Mouse (Mus musculus): ENCODE measurements at regions not wholly inside any gene's neighbourhood (a gene's known extent, or its start where the extent isn't known, plus 50 kb on each side); places are given as distances from the start of the nearest gene placed in this dataset.

DNA sequence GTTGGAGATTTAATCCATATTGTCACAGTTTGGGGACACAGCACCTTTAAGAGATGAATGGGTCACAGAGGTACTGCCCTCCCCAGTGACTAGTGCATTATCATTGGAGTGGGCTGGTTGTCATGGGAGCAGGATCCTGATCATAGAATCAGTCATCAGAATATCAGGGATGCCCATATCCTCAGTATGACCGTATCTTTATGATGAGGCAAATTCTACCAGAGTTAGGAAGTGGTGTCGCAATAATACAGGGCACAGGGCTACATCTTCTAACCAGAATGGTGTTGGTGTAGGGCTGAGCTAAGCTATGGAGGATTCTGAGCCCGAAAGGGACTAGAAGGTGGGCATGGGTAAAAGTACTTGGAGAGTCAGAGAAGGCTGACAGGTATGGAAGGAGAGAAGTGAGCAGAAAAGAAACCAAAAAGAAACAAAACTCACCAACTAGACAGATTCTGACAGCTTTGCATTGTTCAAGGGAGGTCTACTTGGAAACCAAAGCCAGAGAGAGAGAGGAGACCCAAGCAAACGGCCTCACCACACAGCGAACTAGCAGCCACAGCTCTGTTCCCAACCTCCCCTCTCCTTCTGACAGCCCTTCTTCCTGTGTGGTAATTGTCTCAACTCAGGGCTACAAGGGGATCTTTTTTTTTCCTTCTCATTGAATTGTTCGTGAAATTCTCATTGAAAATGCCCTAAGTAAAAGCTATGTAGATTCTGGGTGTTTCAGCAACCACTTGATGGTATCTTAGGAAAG is 129.2 kb downstream of the Lrrc30 start:
- no peak for DNase-seq (ENCODE audit: low spot score in 2 of 2)

DNA sequence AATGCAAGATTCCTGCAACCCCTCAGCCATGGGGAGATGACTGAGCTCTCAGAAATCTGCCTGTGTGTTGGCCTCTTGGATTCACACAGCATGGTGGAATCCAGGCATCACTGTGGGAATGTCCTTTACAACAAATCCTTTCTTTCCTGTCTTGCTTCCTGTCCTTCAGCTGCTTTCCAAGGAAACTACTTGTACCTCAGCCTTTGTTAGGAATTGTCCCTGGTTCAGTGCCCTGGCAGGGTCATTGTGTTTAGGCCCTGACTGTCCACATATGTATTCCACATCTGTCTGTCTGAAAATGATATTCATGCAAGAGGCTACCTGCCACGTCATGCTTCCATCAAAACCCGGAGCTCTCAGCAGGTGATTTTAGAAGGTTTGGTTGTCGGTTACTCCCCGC is 129.9 kb downstream of the Lrrc30 start:
- no peak for DNase-seq (ENCODE audit: low spot score in 2 of 2)

DNA sequence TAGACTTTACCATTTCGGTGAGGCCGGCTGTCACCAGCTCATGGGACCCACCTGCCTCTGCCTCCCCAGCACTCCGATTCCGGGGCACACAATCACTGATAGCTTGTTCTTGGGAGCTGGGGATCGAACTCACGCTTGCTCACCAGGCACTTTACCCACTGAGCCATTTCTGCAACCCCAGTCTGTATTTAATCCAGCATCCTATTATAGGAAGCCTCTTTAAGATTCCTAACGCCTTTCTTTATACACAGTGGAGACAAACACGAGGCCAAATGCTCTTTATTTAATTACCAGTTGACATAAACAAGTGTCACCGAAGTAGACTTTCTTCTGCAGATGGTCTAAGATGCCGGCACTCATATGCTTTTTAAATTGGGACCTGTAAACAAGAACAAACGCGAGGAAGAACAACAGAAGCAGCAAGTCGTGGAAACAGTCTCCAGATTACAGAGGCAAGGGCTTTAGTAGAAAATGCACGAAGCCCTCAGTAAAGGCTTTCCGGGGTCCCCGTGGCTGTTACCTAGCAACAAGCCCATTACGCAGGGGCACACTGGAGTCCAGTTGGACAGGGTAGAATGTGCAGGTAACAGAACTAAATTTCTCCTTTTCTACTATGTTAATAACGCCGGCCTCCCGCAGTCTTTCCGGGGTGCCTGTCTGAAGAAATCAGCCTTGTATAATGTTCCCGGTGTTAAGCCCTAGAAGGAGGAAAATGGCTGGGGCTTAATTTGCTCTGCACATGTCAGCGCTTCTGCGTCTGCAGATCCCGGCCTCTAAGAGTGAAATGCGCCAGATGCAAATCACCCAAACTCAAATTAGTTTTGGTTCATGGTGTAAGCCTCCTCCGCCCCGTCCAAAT is 132.5 kb downstream of the Lrrc30 start:
- DNase-seq (ENCODE audit: low spot score in 2 of 2): no peak

DNA sequence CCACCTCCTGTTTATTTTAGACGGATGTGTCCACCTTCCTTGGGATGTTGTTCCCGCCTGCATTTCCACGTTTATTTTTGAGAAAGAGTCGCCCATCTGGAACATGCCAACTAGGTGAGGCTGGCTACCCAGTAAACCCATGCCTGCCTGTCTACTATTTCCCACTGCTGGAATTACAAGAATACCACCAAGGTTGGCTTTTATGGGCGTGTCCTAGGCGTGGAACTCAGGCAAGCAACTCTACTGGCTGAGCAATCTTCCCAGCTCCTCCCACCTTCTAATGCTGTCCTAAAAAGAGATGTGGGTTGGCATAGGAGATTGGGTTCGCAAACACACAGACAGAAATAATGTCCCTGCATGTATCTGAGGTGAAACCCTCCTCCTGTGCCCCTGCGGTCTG is 135.1 kb downstream of the Lrrc30 start:
- DNase-seq (ENCODE audit: low spot score in 2 of 2): no peak

DNA sequence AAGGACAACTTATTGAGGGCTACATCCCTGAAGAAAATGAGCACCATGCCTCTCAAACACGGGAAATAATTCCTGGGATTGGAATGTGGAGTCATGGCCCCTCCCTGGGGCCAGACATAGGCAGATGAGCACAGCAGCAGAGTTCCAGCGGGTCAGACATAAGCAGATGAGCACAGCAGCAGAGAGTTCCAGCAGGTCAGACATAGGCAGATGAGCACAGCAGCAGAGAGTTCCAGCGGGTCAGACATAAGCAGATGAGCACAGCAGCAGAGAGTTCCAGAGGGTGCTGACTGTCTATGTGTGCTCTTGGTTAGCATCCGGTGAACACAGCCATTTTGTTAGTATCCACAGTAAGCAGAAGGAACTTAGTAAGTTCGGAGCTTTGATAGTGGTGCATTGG is 126.2 kb upstream of the Ptprm start:
- DNase-seq (ENCODE audit: low spot score in 2 of 2): no peak

DNA sequence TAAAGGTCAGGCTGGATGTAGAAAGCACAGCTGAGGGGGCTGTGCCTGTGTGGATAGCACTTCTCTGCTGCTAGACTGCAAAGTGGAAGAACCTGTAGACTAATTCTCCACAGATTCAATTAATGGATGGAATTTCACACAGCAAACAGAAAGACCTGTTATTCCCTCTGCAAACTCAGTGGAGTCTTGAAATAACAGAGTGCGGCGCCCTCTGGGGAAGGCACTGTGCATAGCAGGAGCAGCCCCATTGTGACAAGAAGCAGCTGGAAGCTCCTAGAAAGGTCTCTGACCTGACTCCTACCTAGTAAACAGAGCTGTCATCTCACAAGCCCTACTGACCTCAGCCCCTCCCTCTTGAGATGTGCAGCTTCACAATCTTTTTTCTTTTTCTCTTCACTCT is 118.9 kb upstream of the Ptprm start:
- DNase-seq (ENCODE audit: low spot score in 2 of 2): peak in 1 of 2 experiments; percentile 5

DNA sequence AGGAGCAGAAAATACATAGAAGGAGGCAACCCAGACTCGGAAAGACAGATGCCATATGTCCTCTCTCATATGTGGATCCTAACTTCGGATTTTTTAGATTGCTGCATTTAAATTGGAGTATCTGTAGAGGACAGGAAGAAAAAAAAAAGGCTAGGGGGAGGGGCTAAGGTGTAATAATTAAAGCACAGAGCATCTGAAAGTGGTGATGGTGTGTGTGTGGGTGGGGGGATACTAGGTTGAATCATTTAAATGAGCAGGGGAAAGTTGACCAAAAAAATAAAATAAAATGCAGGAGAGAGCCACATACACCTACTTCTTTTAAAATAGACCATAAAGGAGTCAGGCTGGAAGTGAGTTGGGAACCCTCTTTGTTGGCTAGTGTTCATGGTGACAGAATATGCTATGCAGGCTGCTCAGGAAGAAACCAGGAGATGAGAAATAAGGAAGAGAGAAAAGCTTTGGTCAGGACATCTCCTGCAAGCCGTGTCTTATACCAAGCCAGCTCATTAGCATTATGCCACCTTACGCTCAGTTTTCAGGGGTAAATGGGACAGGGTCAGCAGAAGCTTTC is 104.7 kb upstream of the Ptprm start:
- no peak for DNase-seq (ENCODE audit: low spot score in 2 of 2)

DNA sequence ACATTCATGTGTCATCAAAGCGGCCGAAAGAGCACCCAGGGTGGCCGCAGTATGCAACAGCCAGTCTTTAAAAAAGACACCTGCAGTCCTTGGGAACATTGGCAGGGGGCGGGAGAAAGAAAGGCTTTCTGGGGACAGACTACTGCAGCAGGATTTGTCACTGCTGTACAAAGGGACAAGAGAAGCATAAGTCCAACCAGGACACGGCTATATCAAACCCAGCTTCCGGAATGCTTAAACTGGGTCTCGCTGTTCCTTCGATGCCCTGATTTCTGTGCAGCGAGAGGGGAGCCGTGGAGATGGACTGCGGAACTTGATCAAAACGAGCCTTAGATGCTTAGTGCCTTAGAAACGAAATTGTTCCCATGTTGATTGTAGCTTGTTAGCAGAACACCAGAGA is 97.7 kb upstream of the Ptprm start:
- no peak for DNase-seq (ENCODE audit: low spot score in 2 of 2)

DNA sequence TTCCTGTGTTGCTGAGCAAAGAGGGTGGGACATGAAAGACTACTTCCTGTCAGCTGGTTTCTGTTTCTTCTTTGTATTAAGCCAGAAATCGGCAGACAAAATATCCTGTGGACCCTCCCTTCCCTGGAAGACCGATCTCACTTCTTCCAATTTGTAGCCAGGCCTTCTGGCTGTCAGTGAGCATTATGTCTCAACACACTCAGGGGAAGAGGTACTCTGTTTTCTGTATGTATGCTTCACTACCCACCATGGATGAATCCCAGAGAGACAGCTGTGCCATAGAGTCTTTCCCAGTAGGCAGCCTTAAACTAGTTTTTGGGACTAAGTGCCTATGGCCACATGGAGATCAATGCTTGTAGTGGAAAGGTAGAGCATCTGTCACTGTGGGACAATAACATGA is 96.8 kb upstream of the Ptprm start:
- DNase-seq (ENCODE audit: low spot score in 2 of 2): no peak

DNA sequence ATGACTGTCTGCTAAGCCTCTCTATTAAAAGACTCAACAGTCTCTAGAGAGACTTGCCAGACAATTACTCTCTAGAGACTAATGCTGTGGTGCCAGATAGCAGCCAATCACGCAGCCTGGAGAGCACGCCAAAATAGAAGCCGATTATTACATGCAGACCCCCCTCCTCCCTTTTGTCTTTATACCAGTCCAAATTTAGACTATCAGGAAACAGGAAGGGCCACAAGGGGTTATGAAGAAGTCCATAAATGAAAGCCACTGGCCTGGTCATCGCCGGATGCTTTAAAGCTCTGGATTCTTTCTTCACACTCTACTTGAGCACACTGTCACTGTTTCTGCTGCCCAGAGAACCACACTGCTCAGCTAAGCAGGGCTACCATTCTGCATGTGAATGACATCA is 95.8 kb upstream of the Ptprm start:
- DNase-seq (ENCODE audit: low spot score in 2 of 2): no peak

DNA sequence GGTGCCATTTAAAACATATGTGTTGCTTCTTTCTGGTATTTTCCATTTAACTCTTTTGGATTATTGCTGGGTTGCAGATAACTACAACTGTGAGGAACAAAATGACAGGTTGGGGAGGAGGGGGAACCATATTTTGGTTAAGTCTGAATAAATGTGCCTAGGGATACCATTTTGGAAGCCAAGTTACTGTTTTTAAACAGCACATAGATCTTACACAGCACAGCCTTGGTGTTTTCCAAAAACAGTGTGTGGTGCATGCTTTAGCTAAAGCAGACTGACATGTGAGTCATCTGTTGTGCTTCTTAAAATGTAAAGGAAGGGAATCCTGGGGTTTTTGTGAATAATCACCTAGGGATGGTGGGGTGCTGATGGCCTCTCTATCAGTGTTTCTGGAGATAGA is 91.7 kb upstream of the Ptprm start:
- no peak for DNase-seq (ENCODE audit: low spot score in 2 of 2)

DNA sequence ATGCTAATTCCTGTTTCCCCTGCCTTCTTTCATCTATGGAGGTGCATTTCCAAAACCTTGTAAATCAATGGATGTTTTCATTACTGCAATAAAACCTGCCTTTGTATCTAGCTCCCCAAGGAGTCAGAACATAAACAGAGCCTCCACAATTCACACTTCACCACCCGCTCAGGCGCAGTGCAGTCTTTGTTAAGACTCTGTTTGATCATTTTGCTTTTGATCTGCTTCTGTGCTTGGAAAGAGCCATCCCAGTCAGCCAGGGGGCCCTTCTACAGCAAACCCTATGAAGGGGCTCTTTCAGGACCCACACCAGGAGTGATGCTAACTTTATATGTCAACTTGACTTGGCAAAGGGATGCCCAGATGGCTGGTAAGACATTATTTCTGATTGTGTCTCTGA is 86.7 kb upstream of the Ptprm start:
- DNase-seq (ENCODE audit: low spot score in 2 of 2): no peak

DNA sequence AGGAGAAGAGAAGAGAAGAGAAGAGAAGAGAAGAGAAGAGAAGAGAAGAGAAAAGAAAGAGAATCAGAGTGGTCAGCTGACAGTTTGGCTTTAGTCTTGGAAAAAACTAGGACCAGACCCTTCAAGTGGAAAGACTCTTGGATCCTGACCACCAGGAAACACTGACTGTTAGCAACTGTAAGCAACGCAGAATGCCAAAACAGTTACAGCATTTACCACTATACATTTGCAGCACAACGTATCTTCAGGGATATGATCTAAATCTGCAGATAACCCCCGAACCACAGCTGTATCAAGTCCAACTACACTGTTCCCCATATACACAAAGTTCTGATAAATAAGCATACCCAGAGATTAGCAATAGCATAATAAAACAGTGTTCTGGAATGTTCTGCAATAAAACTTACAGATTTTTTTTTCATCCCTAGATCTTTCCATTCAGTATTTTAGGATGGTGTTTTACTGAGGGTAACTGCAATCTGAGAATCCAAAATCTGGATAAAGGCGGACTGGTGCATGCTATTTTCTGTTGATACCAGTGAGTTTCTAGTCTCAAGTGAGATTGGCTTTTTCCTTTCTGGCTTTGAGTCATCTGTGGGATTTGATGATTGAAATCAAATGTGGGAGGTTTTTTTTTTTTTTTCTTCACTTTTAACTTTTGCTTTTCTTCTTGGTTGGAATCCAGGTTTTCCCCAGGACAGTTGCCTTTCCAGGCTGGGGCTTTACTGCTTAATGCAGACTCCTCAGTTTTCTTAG is 65.9 kb upstream of the Ptprm start:
- no peak for DNase-seq (ENCODE audit: low spot score in 2 of 2)

DNA sequence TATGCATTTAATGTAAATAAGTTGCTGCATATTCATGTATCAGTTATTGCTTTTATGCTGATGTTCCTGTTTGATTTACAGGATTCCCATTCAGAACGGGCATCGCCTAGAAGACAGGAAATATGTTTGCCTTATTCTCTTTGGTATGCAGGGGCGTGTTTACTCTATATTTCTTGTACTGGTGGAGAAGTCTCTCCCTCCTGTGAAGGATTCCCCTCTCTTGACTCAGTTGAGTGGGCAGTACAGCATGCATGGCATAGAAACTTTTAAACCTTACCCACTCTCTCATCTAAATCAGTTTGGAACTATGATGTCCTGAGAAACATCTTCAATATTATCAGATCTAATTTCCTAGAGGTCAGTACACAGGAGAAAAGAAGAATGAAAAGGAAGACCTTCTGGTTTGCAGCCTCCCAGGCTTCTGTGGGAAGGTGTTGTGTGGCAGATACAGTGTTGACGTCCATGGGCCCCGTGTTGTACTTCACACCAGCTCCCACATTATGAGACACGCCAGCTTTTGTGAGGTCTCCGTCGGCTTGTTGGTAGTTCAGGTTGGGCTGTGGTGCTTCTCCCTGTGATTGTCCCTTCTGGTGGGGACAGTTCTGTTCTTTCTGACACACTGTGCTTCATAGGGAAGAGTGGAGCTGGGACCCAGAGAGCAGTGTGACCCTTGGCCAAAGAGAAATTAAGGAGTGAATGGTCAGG is 58.4 kb upstream of the Ptprm start:
- DNase-seq (ENCODE audit: low spot score in 2 of 2): no peak

DNA sequence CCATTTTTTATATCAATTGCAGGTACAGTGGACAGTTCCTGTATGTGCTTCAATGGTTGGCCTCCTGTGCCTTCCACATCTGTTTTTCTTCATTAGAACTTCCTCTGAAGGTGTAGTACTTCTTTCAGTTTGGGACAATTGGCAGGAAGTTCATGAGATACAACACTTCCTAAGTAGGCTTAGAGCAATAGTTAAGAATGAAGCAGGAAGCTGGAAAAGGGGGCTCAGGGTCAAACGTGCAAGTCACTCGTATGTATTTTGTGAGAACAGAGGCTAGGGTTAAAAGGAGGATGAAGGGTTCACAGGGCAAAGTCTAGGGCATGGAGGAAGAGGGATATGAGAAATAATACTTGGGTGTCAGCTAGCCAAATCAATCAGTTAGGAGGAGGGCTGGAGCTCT is 55.7 kb upstream of the Ptprm start:
- no peak for DNase-seq (ENCODE audit: low spot score in 2 of 2)

DNA sequence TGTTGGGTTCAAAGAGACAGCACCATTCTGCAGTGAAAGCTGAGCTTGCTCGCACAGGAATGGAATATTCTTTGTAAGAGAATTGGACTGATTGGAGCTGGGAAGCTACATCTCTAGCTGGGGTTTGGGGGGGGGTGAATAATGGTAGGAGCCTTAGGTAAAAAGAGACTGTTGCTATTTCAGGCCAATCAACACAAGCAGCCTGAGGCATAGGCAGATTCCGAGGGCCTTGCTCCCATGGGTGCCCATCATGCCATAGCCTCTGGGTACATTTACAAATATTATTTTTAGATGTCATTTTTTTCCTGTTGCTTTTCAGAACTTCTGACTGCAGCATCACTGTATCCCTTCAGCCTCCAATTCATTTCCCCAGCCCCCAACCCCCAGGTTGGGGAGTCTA is 51.7 kb upstream of the Ptprm start:
- no peak for DNase-seq (ENCODE audit: low spot score in 2 of 2)

Data from thymus, postnatal 10 days (tissue).